Mouse (Mus musculus) testis, adult 2 months (tissue): ENCODE data around the gene Lrp2.

ENCODE experiments used
- CTCF ChIP-seq: fragments of 200-500 bp; IDR thresholded peaks from 2 replicates; pipeline ENCODE4 v1.5.1; 2012; ENCODE audit warnings: low read depth, mild to moderate bottlenecking, inconsistent platforms, low read length, moderate library complexity; ENCODE audit not compliant: control insufficient read depth, insufficient read depth, insufficient replicate concordance
- POLR2A ChIP-seq: fragments of 200-500 bp; IDR thresholded peaks from 2 replicates; pipeline ENCODE4 v1.6.1; 2012; ENCODE audit warnings: low read depth, mild to moderate bottlenecking, inconsistent platforms, low read length, moderate library complexity; ENCODE audit not compliant: control insufficient read depth

DNA sequence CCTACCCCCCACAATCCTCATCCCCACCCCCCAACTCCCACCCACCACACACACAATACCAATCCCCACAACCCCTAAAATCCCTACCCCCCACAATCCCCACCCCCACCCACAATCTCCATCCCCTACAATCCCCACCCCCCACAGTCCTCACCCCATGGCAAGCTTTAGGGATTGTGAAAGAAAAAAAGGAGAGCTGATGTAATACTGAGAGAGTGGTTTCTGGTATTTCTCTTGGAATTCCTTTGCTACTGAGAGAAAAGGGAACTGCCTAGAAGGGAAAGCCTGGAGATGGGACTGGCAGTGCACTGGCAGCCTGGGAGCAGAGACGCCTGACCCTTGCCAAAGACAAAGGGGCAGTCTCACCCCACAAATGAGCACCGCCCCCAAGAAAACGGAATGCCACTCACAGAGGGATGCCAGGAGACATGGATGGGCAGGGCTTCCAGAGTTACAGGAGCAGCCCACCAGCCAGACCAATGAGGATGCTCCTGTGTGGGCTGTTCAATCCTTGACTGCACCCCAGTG is 54.3 kb downstream of the Lrp2 start:
- TF ChIP-seq CTCF = no peak
- TF ChIP-seq POLR2A = no peak
